Mouse (Mus musculus): Measurements from ENCODE around the gene Olfr1513.
"Not testable (repeated sequence)": the region's sequence is repeated elsewhere in the genome, so short reads cannot be mapped to it uniquely, and the experiment has no call there.

Gene Olfr1513

GRCm38 (mm10) chr14:52310343-52310742 is 45.9 kb downstream of the Olfr1513 start:
- DNase-seq: not testable (repeated sequence)

DNA sequence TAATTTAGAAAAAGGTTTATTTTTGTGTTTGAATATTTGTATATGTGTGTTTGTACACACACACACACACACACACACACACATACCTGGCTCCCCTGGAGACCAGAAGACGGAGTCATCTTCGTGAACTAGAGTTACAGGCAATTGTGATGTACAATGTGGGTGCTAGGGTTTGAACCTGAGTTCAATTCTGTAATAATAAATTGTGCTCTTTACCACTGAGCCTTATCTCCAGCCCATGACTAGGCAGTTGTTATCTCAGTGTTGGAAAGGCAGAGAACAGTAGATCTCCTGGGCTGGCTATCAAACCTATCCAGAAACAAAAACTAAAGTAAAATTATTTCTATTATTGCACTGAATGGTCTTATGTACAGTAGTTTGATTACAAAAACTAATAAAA is 50.1 kb downstream of the Olfr1513 start:
- DNase-seq: no peak

DNA sequence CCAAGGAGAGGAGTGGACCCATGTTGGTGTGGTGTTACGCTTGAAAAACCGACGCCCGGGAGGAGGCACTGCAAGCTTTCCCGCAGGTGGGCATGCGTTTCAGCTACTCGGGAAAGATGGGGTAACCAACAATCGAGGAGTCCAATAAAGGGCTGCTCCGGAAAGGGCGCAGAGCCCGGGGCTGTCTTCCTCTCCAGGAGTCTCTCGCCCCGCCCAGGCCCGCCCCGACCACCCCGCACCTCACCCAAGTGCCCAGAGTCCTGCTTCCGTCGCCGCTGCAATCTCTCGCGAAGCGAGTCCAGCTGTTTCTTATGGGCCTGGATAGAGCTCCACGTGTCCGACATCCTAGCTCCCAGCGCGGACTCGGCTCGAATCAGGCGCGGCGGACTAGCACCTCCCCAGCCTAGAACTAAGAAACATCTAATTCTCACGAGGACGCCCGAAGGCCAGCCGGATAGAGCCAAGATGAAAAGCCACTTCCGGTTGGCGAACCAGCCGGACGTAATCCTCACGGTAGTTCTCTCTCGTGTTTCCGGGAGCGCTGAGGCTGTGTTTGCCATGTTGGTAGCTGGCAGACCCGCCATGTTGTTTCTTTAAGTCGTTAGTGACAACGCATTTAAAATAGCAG is 51.5 kb downstream of the Olfr1513 start, which contains the start of gene Mettl3:
Mettl3 (minus strand) TSS at position 485 of the 628 bp plus-strand sequence.
- peak; percentile 91 for DNase-seq

GRCm38 (mm10) chr14:52303517-52303916 is 52.7 kb downstream of the Olfr1513 start:
- not testable (repeated sequence) for DNase-seq
